Mouse (Mus musculus): ENCODE results near the gene Dcun1d2.

DNA sequence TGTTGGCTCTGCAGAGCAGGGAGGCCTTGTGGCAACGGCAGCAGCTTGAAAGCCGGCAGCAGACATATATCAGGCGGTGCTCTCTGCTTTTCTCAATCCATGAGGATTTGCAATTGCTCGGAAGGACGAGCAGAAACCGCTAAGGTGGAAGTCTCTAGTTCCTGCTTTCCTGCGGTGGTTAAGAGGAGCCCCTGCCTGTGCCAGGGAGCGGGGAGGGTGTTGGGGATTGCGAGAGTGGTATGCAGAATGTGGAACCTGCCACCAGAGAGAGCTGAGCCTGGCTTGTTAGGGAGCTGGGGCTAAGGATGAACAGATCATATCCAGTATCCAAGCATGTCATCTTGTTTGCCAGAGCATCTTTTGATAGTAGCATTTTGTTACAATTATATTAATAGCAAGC lies 19.0 kb upstream of the Dcun1d2 start:
- no peak for TF ChIP-seq POLR2A (IDR thresholded peaks at IDR 0.05; ENCODE audit: borderline replicate concordance, control insufficient read depth, low read depth, low read length)
- no peak for TF ChIP-seq CTCF (IDR thresholded peaks at IDR 0.05; ENCODE audit: control insufficient read depth, insufficient read depth, low read length)

All from bone marrow, adult 2 months (tissue).